Mouse (Mus musculus) thymus, adult 2 months (tissue): ENCODE measurements around the gene Mrpl36.

Experiments used
- CTCF ChIP-seq: fragments of 200-500 bp; IDR thresholded peaks from 2 replicates; pipeline ENCODE4 v1.5.1; 2012; ENCODE audit warnings: mild to moderate bottlenecking, control low read depth, low read length, moderate library complexity, borderline replicate concordance; ENCODE audit not compliant: control insufficient read depth, poor library complexity, insufficient read depth; ENCODE audit errors: extremely low read depth
- POLR2A ChIP-seq: fragments of 200-500 bp; IDR thresholded peaks from 2 replicates; pipeline ENCODE4 v1.6.1; 2012; ENCODE audit warnings: mild to moderate bottlenecking, low read length, control low read depth, moderate library complexity; ENCODE audit not compliant: control insufficient read depth, poor library complexity, insufficient read depth; ENCODE audit errors: extremely low read depth

DNA sequence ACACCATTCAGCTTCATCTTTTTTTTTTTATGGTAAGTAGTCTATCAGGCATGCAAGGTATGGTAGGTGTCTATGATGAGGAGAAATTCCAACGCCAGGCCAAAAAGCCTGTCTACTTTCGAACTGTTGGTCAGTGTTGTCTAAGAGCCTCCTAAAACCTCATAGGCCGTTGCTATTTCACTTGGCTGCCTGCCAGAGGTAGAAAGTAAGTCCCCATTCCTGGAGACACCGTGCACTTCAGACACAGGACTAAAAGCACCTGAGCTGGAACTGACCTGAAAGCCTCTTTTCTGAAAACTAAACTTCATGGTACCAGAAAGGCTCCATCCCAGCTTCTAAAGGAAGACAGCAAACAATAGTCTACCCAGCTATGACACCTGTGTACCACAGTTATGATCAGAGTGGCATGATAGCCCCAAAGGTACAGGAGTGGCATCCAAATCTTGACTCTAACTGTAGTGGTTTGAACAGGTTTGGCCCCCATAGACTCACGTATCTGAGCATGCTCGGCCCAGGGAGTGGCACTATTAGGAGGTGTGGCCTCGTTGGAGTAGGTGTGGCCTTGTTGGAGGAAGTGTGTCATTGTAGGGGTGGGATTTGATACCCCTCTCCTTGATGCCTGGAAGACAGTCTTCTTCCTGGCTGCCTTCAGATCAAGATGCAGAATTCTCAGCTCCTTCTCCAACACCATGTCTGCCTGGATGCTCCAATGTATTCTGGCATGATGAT is 19.8 kb downstream of the Mrpl36 start:
- TF ChIP-seq POLR2A = no peak
- no peak for TF ChIP-seq CTCF
